Mouse (Mus musculus) midbrain, embryonic 10.5 days (tissue): ENCODE results near the gene Mapre1. TPM values are rescaled to one million over a fixed set of nuclear protein-coding genes. Genes with fewer than 3 reads are reported as not detected.
A peak's percentile ranks its signal among the peaks of the same experiment; 100 is the strongest.

Source experiments
- DNase-seq: peaks from one replicate; pipeline ENCODE4 v3.0.0-alpha.2; 2017; ENCODE audit warnings: low spot score
- H3K27ac ChIP-seq: fragments of 300-500 bp; sonication (generic); replicated peaks from 2 replicates; pipeline ENCODE4 v1.5.1; 2016; ENCODE audit warnings: mild to moderate bottlenecking
- H3K27me3 ChIP-seq: fragments of 300-500 bp; sonication (generic); 2 replicates; pipeline ENCODE4 v1.6.1; 2016; ENCODE audit warnings: low read depth, mild to moderate bottlenecking; ENCODE audit not compliant: poor library complexity, severe bottlenecking
- H3K36me3 ChIP-seq: fragments of 300-500 bp; sonication (generic); 2 replicates; pipeline ENCODE4 v1.6.1; 2016; ENCODE audit warnings: mild to moderate bottlenecking, moderate library complexity
- H3K4me1 ChIP-seq: fragments of 300-500 bp; sonication (generic); 2 replicates; pipeline ENCODE4 v1.6.1; 2016
- H3K4me3 ChIP-seq: fragments of 300-500 bp; sonication (generic); 2 replicates; pipeline ENCODE4 v1.5.1; 2016; ENCODE audit warnings: mild to moderate bottlenecking, moderate library complexity
- H3K9me3 ChIP-seq: fragments of 300-500 bp; sonication (generic); replicated peaks from 2 replicates; pipeline ENCODE4 v1.6.1; 2016; ENCODE audit warnings: mild to moderate bottlenecking
- WGBS: fragments of 180-500 bp; shearing (Covaris S2); methylation state at CpG from one replicate; pipeline ENCODE4 v1.1.7; 2016; 5-methylcytosine and 5-hydroxymethylcytosine counted together
- polyA plus RNA-seq: library from polyadenylated mRNA; unstranded; fragments of >200 nt; fragmentation: Nextera tagmentation; extraction: Ambion mirVana; gene quantifications from 2 replicates; pipeline ENCODE4 v1.2.1, GENCODE M21; 2016

The Mapre1 gene
- polyA plus RNA-seq, 1 experiment from 2014 or later: 354 TPM

- WGBS: 93% methylated on average over 4 of the region's 4 CpGs
- no peaks in the 10 kb centered on the region for H3K4me1 ChIP-seq
Measured at GRCm38 (mm10) chr2:153725291-153725690, 15.8 kb upstream of the Mapre1 start.

DNA sequence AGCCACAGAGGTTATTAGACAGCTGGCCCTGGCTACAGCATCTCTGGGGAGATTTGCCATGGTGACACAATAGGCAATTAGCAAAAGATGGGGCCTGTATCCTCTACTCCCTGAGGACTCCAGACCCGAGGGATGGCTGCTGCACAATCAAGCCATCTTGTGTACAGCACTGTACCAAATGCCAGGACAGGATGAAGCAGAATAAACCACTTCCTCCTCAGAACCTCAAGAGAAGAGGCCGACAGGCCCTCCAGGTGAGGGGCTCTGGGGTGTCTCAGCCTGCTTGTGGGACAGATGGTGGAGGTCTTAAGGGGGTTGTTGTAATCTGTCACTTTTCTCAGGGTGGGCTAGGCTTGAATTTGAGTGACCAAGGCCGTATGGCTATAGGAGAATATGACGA lies 7.0 kb upstream of the Mapre1 start:
- Histone ChIP-seq H3K4me3 (no peak overlapping the region), H3K4me1 (no peaks in the 10 kb centered on the region), H3K36me3 (no peaks in the 10 kb centered on the region), H3K27me3 (no peaks in the 10 kb centered on the region), H3K9me3 (no peaks in the 10 kb centered on the region), H3K27ac (no peak overlapping the region)
- no peak for DNase-seq
- 87% methylated on average over 4 of the region's 4 CpGs for WGBS

More at GRCm38 (mm10) chr2:153725291-153725690, 15.8 kb upstream of the Mapre1 start:
- H3K27ac ChIP-seq: no peak overlapping the region
- no peak for DNase-seq
- H3K4me3 ChIP-seq: no peak overlapping the region
- H3K9me3 ChIP-seq: no peaks in the 10 kb centered on the region
- H3K27me3 ChIP-seq: no peaks in the 10 kb centered on the region
- no peaks in the 10 kb centered on the region for H3K36me3 ChIP-seq

DNA sequence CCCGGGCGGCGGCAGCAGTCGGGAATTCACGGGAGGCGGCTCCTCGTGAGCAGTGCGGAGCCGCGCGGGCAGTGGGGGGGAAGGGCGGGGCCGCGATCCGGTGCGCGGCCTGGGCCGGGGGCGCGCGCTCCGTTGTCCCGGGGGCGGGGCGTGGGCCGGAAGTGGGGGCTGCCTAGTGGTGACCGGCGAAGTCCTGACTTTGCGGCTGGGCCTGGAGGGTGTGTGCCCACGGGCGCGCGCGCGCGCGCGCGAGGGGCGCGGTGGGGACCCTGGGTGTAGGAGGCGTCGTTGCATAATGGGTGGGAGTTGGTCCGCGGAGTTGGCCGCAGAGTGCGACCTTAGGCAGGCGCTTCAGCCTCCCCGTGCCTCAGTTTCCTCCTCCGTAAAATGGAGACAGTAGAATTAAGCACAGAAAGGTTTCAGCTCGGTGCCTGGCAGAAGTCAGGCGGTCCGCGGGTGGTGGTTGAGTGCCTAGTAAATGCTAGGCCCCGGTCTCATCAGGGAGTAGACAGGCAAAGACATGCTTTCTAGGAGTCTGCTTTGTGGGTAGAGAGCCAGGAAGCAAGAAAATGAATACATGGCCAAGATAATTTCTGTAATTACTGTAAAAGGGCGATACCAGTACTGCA lies 477 bp downstream of the Mapre1 start:
- WGBS: 1% methylated on average over 56 of the region's 56 CpGs
- DNase-seq: peak; percentile 89
- Histone ChIP-seq H3K9me3 (no peaks in the 10 kb centered on the region), H3K4me1 (peaks cover 26% of the 10 kb centered on the region), H3K27me3 (no peaks in the 10 kb centered on the region), H3K36me3 (peaks cover 15% of the 10 kb centered on the region), H3K4me3 (peak overlapping the region; percentile 88), H3K27ac (peak overlapping the region; percentile 99)

GRCm38 (mm10) chr2:153747994-153748393 lies 6.9 kb downstream of the Mapre1 start:
- DNase-seq: no peak
- H3K36me3 ChIP-seq: peaks cover 69% of the 10 kb centered on the region
- no peak overlapping the region for H3K4me3 ChIP-seq
- no peaks in the 10 kb centered on the region for H3K9me3 ChIP-seq
- peaks cover 9% of the 10 kb centered on the region for H3K4me1 ChIP-seq
- no peaks in the 10 kb centered on the region for H3K27me3 ChIP-seq
- no peak overlapping the region for H3K27ac ChIP-seq

- peaks cover 78% of the 10 kb centered on the region for H3K36me3 ChIP-seq
- no peak overlapping the region for H3K4me3 ChIP-seq
- no peaks in the 10 kb centered on the region for H3K9me3 ChIP-seq
- H3K27me3 ChIP-seq: no peaks in the 10 kb centered on the region
- no peaks in the 10 kb centered on the region for H3K4me1 ChIP-seq
- H3K27ac ChIP-seq: no peak overlapping the region
- DNase-seq: no peak
- WGBS: 98% methylated on average over 2 of the region's 2 CpGs
Measured at GRCm38 (mm10) chr2:153750363-153750762, 9.3 kb downstream of the Mapre1 start.

DNA sequence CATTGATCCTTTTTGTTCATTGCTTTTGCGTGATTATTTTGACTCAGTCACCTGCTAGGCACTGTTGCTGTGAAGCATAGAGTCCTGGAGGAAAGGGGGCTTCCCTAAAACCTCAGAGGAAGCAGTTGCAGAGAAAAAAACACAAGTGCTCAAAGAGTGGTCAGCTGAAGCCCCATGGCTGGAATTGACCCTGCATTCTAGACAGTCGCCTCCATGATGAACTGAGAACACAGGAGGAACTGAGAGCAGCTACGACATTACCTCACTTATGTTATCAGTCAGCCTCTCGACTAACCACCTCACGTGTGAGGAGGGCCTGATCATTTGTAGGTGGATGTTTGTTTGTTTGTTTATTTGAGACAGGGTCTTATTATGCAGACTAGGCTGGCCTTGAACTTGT lies 21.0 kb downstream of the Mapre1 start:
- no peaks in the 10 kb centered on the region for H3K4me1 ChIP-seq
- H3K27ac ChIP-seq: no peak overlapping the region
- 94% methylated on average over 5 of the region's 5 CpGs for WGBS
- H3K27me3 ChIP-seq: no peaks in the 10 kb centered on the region
- H3K9me3 ChIP-seq: no peaks in the 10 kb centered on the region
- no peak overlapping the region for H3K4me3 ChIP-seq
- H3K36me3 ChIP-seq: peaks cover 100% of the 10 kb centered on the region
- DNase-seq: no peak

- DNase-seq: no peak
- Histone ChIP-seq H3K36me3 (peaks cover 93% of the 10 kb centered on the region), H3K9me3 (no peaks in the 10 kb centered on the region), H3K4me1 (no peaks in the 10 kb centered on the region), H3K4me3 (no peak overlapping the region), H3K27ac (no peak overlapping the region), H3K27me3 (no peaks in the 10 kb centered on the region)
- 64% methylated on average over 6 of the region's 6 CpGs for WGBS
Measured at GRCm38 (mm10) chr2:153767484-153767883, 26.4 kb downstream of the Mapre1 start.

GRCm38 (mm10) chr2:153768881-153769280 lies 27.8 kb downstream of the Mapre1 start:
- H3K27ac ChIP-seq: no peak overlapping the region
- no peak for DNase-seq
- WGBS: 91% methylated on average over 2 of the region's 2 CpGs
- no peaks in the 10 kb centered on the region for H3K9me3 ChIP-seq
- H3K36me3 ChIP-seq: peaks cover 93% of the 10 kb centered on the region
- no peaks in the 10 kb centered on the region for H3K27me3 ChIP-seq
- H3K4me3 ChIP-seq: no peak overlapping the region
- no peaks in the 10 kb centered on the region for H3K4me1 ChIP-seq

DNA sequence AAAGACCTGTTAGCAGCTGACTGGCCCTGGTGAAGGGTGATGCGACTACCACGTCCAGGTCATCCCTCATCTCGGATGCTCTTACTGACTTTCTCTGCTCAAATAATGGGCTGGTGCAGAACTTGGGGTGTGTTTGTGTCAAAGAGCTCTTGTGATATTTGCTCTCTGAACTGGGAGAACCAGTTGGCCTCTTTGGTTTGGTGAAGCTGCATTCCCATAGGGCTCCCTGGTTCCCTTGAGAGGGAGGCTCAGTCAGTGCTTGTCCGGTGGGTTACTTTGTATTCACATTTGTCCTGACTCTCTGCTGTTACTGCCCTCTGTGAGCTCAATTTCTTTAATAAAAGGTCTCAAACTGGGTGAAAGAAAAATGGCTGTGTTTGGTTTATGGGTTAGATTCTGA lies 31.9 kb downstream of the Mapre1 start:
- no peak overlapping the region for H3K4me3 ChIP-seq
- H3K4me1 ChIP-seq: no peaks in the 10 kb centered on the region
- no peak overlapping the region for H3K27ac ChIP-seq
- H3K36me3 ChIP-seq: peaks cover 58% of the 10 kb centered on the region
- no peaks in the 10 kb centered on the region for H3K9me3 ChIP-seq
- DNase-seq: no peak
- 92% methylated on average over 4 of the region's 4 CpGs for WGBS
- no peaks in the 10 kb centered on the region for H3K27me3 ChIP-seq

GRCm38 (mm10) chr2:153775472-153775871 lies 34.4 kb downstream of the Mapre1 start:
- no peak overlapping the region for H3K4me3 ChIP-seq
- no peaks in the 10 kb centered on the region for H3K9me3 ChIP-seq
- H3K4me1 ChIP-seq: peaks cover 11% of the 10 kb centered on the region
- no peak overlapping the region for H3K27ac ChIP-seq
- H3K36me3 ChIP-seq: peaks cover 35% of the 10 kb centered on the region
- H3K27me3 ChIP-seq: peaks cover 9% of the 10 kb centered on the region
- no peak for DNase-seq
- 88% methylated on average over 4 of the region's 4 CpGs for WGBS

DNA sequence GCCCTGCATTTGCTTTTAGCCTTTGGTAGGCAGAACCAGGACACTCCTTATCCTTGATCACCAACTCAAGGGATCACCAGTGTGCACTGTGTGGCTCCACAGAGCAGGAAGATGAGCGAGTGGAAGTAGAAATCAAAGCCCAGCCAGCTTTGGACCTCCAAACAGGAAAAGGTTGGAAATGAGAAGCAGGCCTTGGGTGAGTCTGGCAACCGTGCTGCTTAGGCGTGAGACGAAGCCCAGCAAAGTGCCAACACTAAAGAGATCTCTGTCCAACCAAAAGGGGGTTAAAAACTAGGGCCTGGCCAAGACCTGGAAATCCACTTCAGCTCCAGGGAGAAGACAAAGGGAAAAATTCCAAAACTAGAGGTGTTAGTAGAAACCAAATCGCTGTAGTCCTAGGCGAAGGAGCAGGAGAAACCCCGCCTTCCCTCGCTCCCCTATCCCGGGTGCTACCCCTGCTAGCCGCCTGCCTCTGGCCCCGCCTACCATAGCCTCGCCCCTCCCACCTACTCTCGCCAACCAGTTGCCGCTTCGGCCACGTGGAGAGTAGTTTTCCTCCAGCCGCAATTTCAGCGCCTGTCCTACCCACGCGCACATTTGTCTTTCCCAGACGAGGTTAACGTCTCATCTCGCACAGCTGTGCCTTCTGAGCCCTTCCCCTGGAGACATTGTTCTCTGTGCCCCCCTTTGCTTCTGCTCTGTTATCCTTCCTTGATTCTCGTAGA lies 37.7 kb downstream of the Mapre1 start:
- WGBS: 15% methylated on average over 24 of the region's 24 CpGs
- Histone ChIP-seq H3K27me3 (peaks cover 9% of the 10 kb centered on the region), H3K36me3 (peaks cover 6% of the 10 kb centered on the region; the same call in 1 of the 2 replicates), H3K9me3 (no peaks in the 10 kb centered on the region), H3K4me3 (peak overlapping the region; percentile 47), H3K27ac (no peak overlapping the region; the same call in 1 of the 2 replicates), H3K4me1 (peaks cover 11% of the 10 kb centered on the region)
- DNase-seq: peak; percentile 73

GRCm38 (mm10) chr2:153779394-153779981 lies 38.4 kb downstream of the Mapre1 start, which contains the start of gene Efcab8:
TSS of gene Efcab8 (plus strand) at chr2:153779931.
- Histone ChIP-seq H3K36me3 (no peaks in the 10 kb centered on the region), H3K27ac (no peak within 1 kb of the TSS; the same call in 1 of the 2 replicates), H3K4me3 (peak within 1 kb of the TSS; percentile 47), H3K9me3 (no peaks in the 10 kb centered on the region), H3K4me1 (peaks cover 11% of the 10 kb centered on the region), H3K27me3 (peaks cover 9% of the 10 kb centered on the region)
- no peak for DNase-seq
- 52% methylated on average over 12 of the region's 12 CpGs for WGBS

DNA sequence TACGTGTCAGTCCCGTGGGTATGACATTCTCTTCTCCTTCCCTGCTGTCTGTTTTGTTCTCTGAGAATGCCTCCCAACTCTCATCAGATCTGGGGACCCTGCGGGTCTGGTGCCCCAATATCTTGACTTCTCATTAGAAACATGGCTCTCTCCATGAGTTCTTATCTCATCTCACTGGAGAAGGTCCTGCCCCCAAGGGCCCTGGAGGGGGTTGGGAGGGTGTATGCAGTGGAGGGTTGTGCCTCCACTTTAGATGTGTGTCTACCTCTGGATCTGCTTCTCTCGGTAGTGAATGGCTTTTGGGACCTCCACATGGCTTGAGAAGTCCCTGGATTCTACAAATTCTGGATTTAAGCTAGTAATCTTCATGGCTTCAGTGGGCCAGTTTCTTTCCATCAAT lies 40.1 kb downstream of the Mapre1 start:
- no peaks in the 10 kb centered on the region for H3K9me3 ChIP-seq
- no peak for DNase-seq
- WGBS: 86% methylated on average over 4 of the region's 4 CpGs
- peaks cover 9% of the 10 kb centered on the region for H3K27me3 ChIP-seq
- H3K27ac ChIP-seq: no peak overlapping the region
- H3K36me3 ChIP-seq: no peaks in the 10 kb centered on the region
- peaks cover 11% of the 10 kb centered on the region for H3K4me1 ChIP-seq
- no peak overlapping the region for H3K4me3 ChIP-seq
